Mouse (Mus musculus) limb, embryonic 13.5 days (tissue): ENCODE measurements around the gene Tpst1. TPM values are rescaled to one million over a fixed set of nuclear protein-coding genes. Genes with fewer than 3 reads are reported as not detected.

Experiments
- ATAC-seq: fragments of 200-750 bp; cut with Nextera tagmentation; 2 replicates; pipeline ENCODE4 v1.8.0; 2017; ENCODE audit warnings: low read depth, moderate number of reproducible peaks, moderate TSS enrichment; ENCODE audit not compliant: low FRiP score
- H3K27ac ChIP-seq: fragments of 300-500 bp; sonication (generic); 2 replicates; pipeline ENCODE4 v1.5.1; 2015; ENCODE audit warnings: inconsistent platforms, mild to moderate bottlenecking, moderate library complexity
- H3K27me3 ChIP-seq: fragments of 300-500 bp; sonication (generic); 2 replicates; pipeline ENCODE4 v1.6.1; 2015; ENCODE audit warnings: mild to moderate bottlenecking, inconsistent platforms
- H3K36me3 ChIP-seq: fragments of 300-500 bp; sonication (generic); 2 replicates; pipeline ENCODE4 v1.6.1; 2015; ENCODE audit warnings: inconsistent platforms, mild to moderate bottlenecking, moderate library complexity
- H3K4me1 ChIP-seq: fragments of 300-500 bp; sonication (generic); 2 replicates; pipeline ENCODE4 v1.6.1; 2015; ENCODE audit warnings: inconsistent platforms
- H3K4me2 ChIP-seq: fragments of 300-500 bp; sonication (generic); replicated peaks from 2 replicates; pipeline ENCODE4 v1.6.1; 2015; ENCODE audit warnings: inconsistent platforms, mild to moderate bottlenecking, moderate library complexity
- H3K4me3 ChIP-seq: fragments of 300-500 bp; sonication (generic); 2 replicates; pipeline ENCODE4 v1.5.1; 2015; ENCODE audit warnings: moderate library complexity, mild to moderate bottlenecking, inconsistent platforms
- H3K9ac ChIP-seq: fragments of 300-500 bp; sonication (generic); 2 replicates; pipeline ENCODE4 v1.6.1; 2015; ENCODE audit warnings: mild to moderate bottlenecking, inconsistent platforms
- H3K9me3 ChIP-seq: fragments of 300-500 bp; sonication (generic); 2 replicates; pipeline ENCODE4 v1.6.1; 2016; ENCODE audit warnings: inconsistent platforms
- WGBS: fragments of 180-500 bp; shearing (Covaris S2); methylation state at CpG from one replicate; pipeline ENCODE4 v1.1.7; 2015; 5-methylcytosine and 5-hydroxymethylcytosine counted together
- polyA plus RNA-seq: library from polyadenylated mRNA; unstranded; fragments of >200 nt; fragmentation: Nextera tagmentation; extraction: Ambion mirVana; gene quantifications from 2 replicates; pipeline ENCODE4 v1.2.1, GENCODE M21; 2015

Gene Tpst1
- polyA plus RNA-seq, 1 experiment from 2014 or later: 104 TPM

- no peak for ATAC-seq
- no peaks in the 10 kb centered on the region for H3K4me1 ChIP-seq
- H3K27ac ChIP-seq: no peak overlapping the region
- no peaks in the 10 kb centered on the region for H3K9me3 ChIP-seq
- no peak overlapping the region for H3K4me2 ChIP-seq
- no peaks in the 10 kb centered on the region for H3K27me3 ChIP-seq
- H3K9ac ChIP-seq: no peak overlapping the region
- WGBS: 78% methylated on average over 12 of the region's 12 CpGs
- no peak overlapping the region for H3K4me3 ChIP-seq
- peaks cover 43% of the 10 kb centered on the region for H3K36me3 ChIP-seq
Observed at GRCm38 (mm10) chr5:130059413-130060328, 13.5 kb upstream of the Tpst1 start.

GRCm38 (mm10) chr5:130060329-130060665 lies 12.8 kb upstream of the Tpst1 start:
- Histone ChIP-seq H3K9ac (no peak overlapping the region), H3K4me2 (no peak overlapping the region), H3K27me3 (no peaks in the 10 kb centered on the region), H3K27ac (no peak overlapping the region), H3K4me3 (no peak overlapping the region), H3K36me3 (peaks cover 37% of the 10 kb centered on the region), H3K9me3 (no peaks in the 10 kb centered on the region), H3K4me1 (no peaks in the 10 kb centered on the region)
- no peak for ATAC-seq
- 91% methylated on average over 4 of the region's 4 CpGs for WGBS

- H3K27me3 ChIP-seq: no peaks in the 10 kb centered on the region
- WGBS: 80% methylated on average over 2 of the region's 2 CpGs
Observed at GRCm38 (mm10) chr5:130062096-130062495, 11.0 kb upstream of the Tpst1 start.

GRCm38 (mm10) chr5:130063760-130064159 lies 9.4 kb upstream of the Tpst1 start:
- no peak for ATAC-seq
- H3K4me1 ChIP-seq: no peaks in the 10 kb centered on the region
- H3K4me3 ChIP-seq: no peak overlapping the region
- H3K9me3 ChIP-seq: peaks cover 3% of the 10 kb centered on the region; the same call in 1 of the 2 replicates
- WGBS: 86% methylated on average over 2 of the region's 2 CpGs
- no peak overlapping the region for H3K9ac ChIP-seq
- H3K27me3 ChIP-seq: no peaks in the 10 kb centered on the region
- peaks cover 25% of the 10 kb centered on the region for H3K36me3 ChIP-seq
- no peak overlapping the region for H3K4me2 ChIP-seq
- no peak overlapping the region for H3K27ac ChIP-seq

More at GRCm38 (mm10) chr5:130062096-130062495, 11.0 kb upstream of the Tpst1 start:
- H3K9ac ChIP-seq: no peak overlapping the region
- peaks cover 3% of the 10 kb centered on the region; the same call in 1 of the 2 replicates for H3K9me3 ChIP-seq
- no peak; the same call in 1 of the 2 replicates for ATAC-seq
- no peak overlapping the region for H3K4me3 ChIP-seq
- no peak overlapping the region for H3K27ac ChIP-seq
- no peaks in the 10 kb centered on the region for H3K4me1 ChIP-seq
- no peak overlapping the region for H3K4me2 ChIP-seq
- H3K36me3 ChIP-seq: peaks cover 35% of the 10 kb centered on the region

GRCm38 (mm10) chr5:130065579-130065978 lies 7.5 kb upstream of the Tpst1 start:
- Histone ChIP-seq H3K9ac (no peak overlapping the region), H3K4me2 (no peak overlapping the region)
- 96% methylated on average over 1 of the region's 1 CpGs for WGBS

GRCm38 (mm10) chr5:130067841-130068264 lies 5.3 kb upstream of the Tpst1 start:
- no peak overlapping the region for H3K4me2 ChIP-seq
- H3K27me3 ChIP-seq: no peaks in the 10 kb centered on the region
- no peak overlapping the region for H3K4me3 ChIP-seq
- no peaks in the 10 kb centered on the region for H3K36me3 ChIP-seq
- no peak for ATAC-seq
- H3K4me1 ChIP-seq: no peaks in the 10 kb centered on the region
- H3K9ac ChIP-seq: no peak overlapping the region
- WGBS: 54% methylated on average over 3 of the region's 3 CpGs
- peaks cover 6% of the 10 kb centered on the region; the same call in 1 of the 2 replicates for H3K9me3 ChIP-seq
- H3K27ac ChIP-seq: no peak overlapping the region

More at GRCm38 (mm10) chr5:130065579-130065978, 7.5 kb upstream of the Tpst1 start:
- no peak for ATAC-seq
- Histone ChIP-seq H3K4me1 (no peaks in the 10 kb centered on the region), H3K9me3 (peaks cover 6% of the 10 kb centered on the region; the same call in 1 of the 2 replicates), H3K27me3 (no peaks in the 10 kb centered on the region), H3K27ac (no peak overlapping the region), H3K4me3 (no peak overlapping the region), H3K36me3 (peaks cover 10% of the 10 kb centered on the region)

- Histone ChIP-seq H3K4me1 (no peaks in the 10 kb centered on the region), H3K4me3 (no peak overlapping the region), H3K27ac (no peak overlapping the region), H3K36me3 (no peaks in the 10 kb centered on the region), H3K27me3 (no peaks in the 10 kb centered on the region), H3K9me3 (no peaks in the 10 kb centered on the region), H3K4me2 (no peak overlapping the region), H3K9ac (no peak overlapping the region)
- ATAC-seq: no peak
- WGBS: 76% methylated on average over 6 of the region's 6 CpGs
Observed at GRCm38 (mm10) chr5:130074491-130074890, 1.4 kb downstream of the Tpst1 start.

GRCm38 (mm10) chr5:130076396-130076795 lies 3.3 kb downstream of the Tpst1 start:
- WGBS: 58% methylated on average over 6 of the region's 6 CpGs
- Histone ChIP-seq H3K9me3 (0 out of 2 replicates have a peak, but pooled peaks cover 4% of the 10 kb centered on the region), H3K27me3 (no peaks in the 10 kb centered on the region), H3K36me3 (peaks cover 5% of the 10 kb centered on the region), H3K9ac (no peak overlapping the region), H3K4me3 (no peak overlapping the region), H3K4me2 (no peak overlapping the region), H3K4me1 (peaks cover 12% of the 10 kb centered on the region), H3K27ac (no peak overlapping the region)
- no peak for ATAC-seq

GRCm38 (mm10) chr5:130078096-130078833 lies 5.1 kb downstream of the Tpst1 start:
- no peak for ATAC-seq
- no peak overlapping the region for H3K4me3 ChIP-seq
- H3K36me3 ChIP-seq: peaks cover 12% of the 10 kb centered on the region
- H3K27ac ChIP-seq: no peak overlapping the region; the same call in 1 of the 2 replicates
- H3K4me1 ChIP-seq: peaks cover 18% of the 10 kb centered on the region
- no peaks in the 10 kb centered on the region for H3K27me3 ChIP-seq
- no peak overlapping the region; the same call in 1 of the 2 replicates for H3K4me2 ChIP-seq
- no peak overlapping the region for H3K9ac ChIP-seq
- 0 out of 2 replicates have a peak, but pooled peaks cover 6% of the 10 kb centered on the region for H3K9me3 ChIP-seq
- 72% methylated on average over 9 of the region's 9 CpGs for WGBS

- Histone ChIP-seq H3K4me1 (peaks cover 23% of the 10 kb centered on the region), H3K9me3 (0 out of 2 replicates have a peak, but pooled peaks cover 6% of the 10 kb centered on the region), H3K27ac (peak overlapping the region; percentile 65), H3K4me2 (peak overlapping the region; percentile 76), H3K36me3 (peaks cover 12% of the 10 kb centered on the region), H3K27me3 (no peaks in the 10 kb centered on the region), H3K4me3 (peak overlapping the region; percentile 78), H3K9ac (peak overlapping the region; percentile 94)
- ATAC-seq: peak; percentile 33
- WGBS: 42% methylated on average over 6 of the region's 6 CpGs
Observed at GRCm38 (mm10) chr5:130078834-130079156, 5.7 kb downstream of the Tpst1 start.

GRCm38 (mm10) chr5:130079202-130080050 lies 6.3 kb downstream of the Tpst1 start:
- H3K9ac ChIP-seq: peak overlapping the region; percentile 94
- peak overlapping the region; percentile 76 for H3K4me2 ChIP-seq
- 0 out of 2 replicates have a peak, but pooled peaks cover 6% of the 10 kb centered on the region for H3K9me3 ChIP-seq
- H3K27me3 ChIP-seq: no peaks in the 10 kb centered on the region
- peak overlapping the region; percentile 65 for H3K27ac ChIP-seq
- peaks cover 29% of the 10 kb centered on the region for H3K4me1 ChIP-seq
- H3K36me3 ChIP-seq: peaks cover 12% of the 10 kb centered on the region
- WGBS: 1% methylated on average over 78 of the region's 86 CpGs
- ATAC-seq: peak; percentile 97
- H3K4me3 ChIP-seq: peak overlapping the region; percentile 78
